Mouse (Mus musculus) megakaryocyte, embryonic 14.5 days (primary cell): ENCODE results near the gene 1700092M07Rik. TPM values are rescaled to one million over a fixed set of nuclear protein-coding genes. Genes with fewer than 3 reads are reported as not detected.
"Not testable (repeated sequence)": the region's sequence is repeated elsewhere in the genome, so short reads cannot be mapped to it uniquely, and the experiment has no call there.

Experiments
- H3K27me3 ChIP-seq: replicated peaks from 2 replicates; pipeline ENCODE3; 2012; ENCODE audit warnings: inconsistent platforms
- H3K36me3 ChIP-seq: replicated peaks from 2 replicates; pipeline ENCODE3; 2012; ENCODE audit warnings: low read length, inconsistent platforms, mixed read lengths
- H3K4me1 ChIP-seq: 2 replicates; pipeline ENCODE4 v1.6.1; 2012; ENCODE audit warnings: inconsistent platforms
- H3K4me3 ChIP-seq: replicated peaks from 2 replicates; pipeline ENCODE3; 2012; ENCODE audit warnings: moderate library complexity, mild to moderate bottlenecking, inconsistent platforms
- H3K9me3 ChIP-seq: 2 replicates; pipeline ENCODE4 v1.6.1; 2012; ENCODE audit warnings: inconsistent platforms
- FLI1 ChIP-seq: IDR thresholded peaks from 2 replicates; pipeline ENCODE4 v1.6.1; 2012; ENCODE audit warnings: low read length, inconsistent platforms, mixed read lengths
- GATA1 ChIP-seq: IDR thresholded peaks from 3 replicates; pipeline ENCODE4 v1.6.1; 2012; ENCODE audit warnings: mixed read lengths, low read length, inconsistent platforms, borderline replicate concordance
- polyA plus RNA-seq: library from polyadenylated mRNA; stranded (reverse); fragments of >175 nt; gene quantifications from 2 replicates; pipeline ENCODE4 v1.2.3, GENCODE M21; 2012; ENCODE audit warnings: low replicate concordance; ENCODE audit not compliant: insufficient read depth

1700092M07Rik gene
- polyA plus RNA-seq, 1 experiment, result 0.86 TPM

GRCm38 (mm10) chr19:8715868-8716766 lies 24.4 kb upstream of the 1700092M07Rik start:
- Histone ChIP-seq H3K27me3 (no peaks in the 10 kb centered on the region), H3K4me1 (peaks cover 71% of the 10 kb centered on the region), H3K36me3 (peaks cover 22% of the 10 kb centered on the region), H3K9me3 (no peaks in the 10 kb centered on the region), H3K4me3 (peak overlapping the region; percentile 17)
- TF ChIP-seq FLI1, result no peak
- no peak for TF ChIP-seq GATA1

- Histone ChIP-seq H3K36me3 (peaks cover 14% of the 10 kb centered on the region), H3K4me3 (peak overlapping the region; percentile 69), H3K4me1 (peaks cover 73% of the 10 kb centered on the region), H3K27me3 (no peaks in the 10 kb centered on the region), H3K9me3 (no peaks in the 10 kb centered on the region)
- TF ChIP-seq GATA1 (no peak), FLI1 (no peak)
Observed at GRCm38 (mm10) chr19:8716767-8717475, 23.6 kb upstream of the 1700092M07Rik start.

GRCm38 (mm10) chr19:8718357-8718756 lies 22.2 kb upstream of the 1700092M07Rik start:
- H3K27me3 ChIP-seq, result no peaks in the 10 kb centered on the region
- no peaks in the 10 kb centered on the region for H3K9me3 ChIP-seq
- H3K4me3 ChIP-seq, result no peak overlapping the region
- TF ChIP-seq GATA1, result no peak
- no peak for TF ChIP-seq FLI1
- H3K4me1 ChIP-seq, result peaks cover 78% of the 10 kb centered on the region
- peaks cover 6% of the 10 kb centered on the region for H3K36me3 ChIP-seq

GRCm38 (mm10) chr19:8719037-8719436 lies 21.5 kb upstream of the 1700092M07Rik start:
- H3K36me3 ChIP-seq, H3K9me3 ChIP-seq, H3K27me3 ChIP-seq, H3K4me3 ChIP-seq: not testable (repeated sequence)
- H3K4me1 ChIP-seq, result peaks cover 75% of the 10 kb centered on the region

GRCm38 (mm10) chr19:8721378-8721777 lies 19.1 kb upstream of the 1700092M07Rik start:
- TF ChIP-seq FLI1 (no peak), GATA1 (no peak)
- peaks cover 73% of the 10 kb centered on the region for H3K4me1 ChIP-seq
- H3K4me3 ChIP-seq, result peak overlapping the region; percentile 76

GRCm38 (mm10) chr19:8722021-8722420 lies 18.5 kb upstream of the 1700092M07Rik start:
- Histone ChIP-seq H3K4me3 (peak overlapping the region; percentile 99), H3K36me3 (peaks cover 33% of the 10 kb centered on the region), H3K9me3 (no peaks in the 10 kb centered on the region), H3K4me1 (peaks cover 67% of the 10 kb centered on the region), H3K27me3 (no peaks in the 10 kb centered on the region)
- no peak for TF ChIP-seq GATA1
- no peak for TF ChIP-seq FLI1

More at GRCm38 (mm10) chr19:8721378-8721777, 19.1 kb upstream of the 1700092M07Rik start:
- H3K27me3 ChIP-seq, result no peaks in the 10 kb centered on the region
- no peaks in the 10 kb centered on the region for H3K9me3 ChIP-seq
- peaks cover 26% of the 10 kb centered on the region for H3K36me3 ChIP-seq

GRCm38 (mm10) chr19:8722559-8722906 lies 18.0 kb upstream of the 1700092M07Rik start:
- Histone ChIP-seq H3K36me3 (peaks cover 35% of the 10 kb centered on the region), H3K4me3 (peak overlapping the region; percentile 99), H3K9me3 (no peaks in the 10 kb centered on the region), H3K27me3 (no peaks in the 10 kb centered on the region), H3K4me1 (peaks cover 61% of the 10 kb centered on the region)
- no peak for TF ChIP-seq GATA1
- no peak for TF ChIP-seq FLI1

GRCm38 (mm10) chr19:8722907-8723573 lies 17.5 kb upstream of the 1700092M07Rik start, which contains the start of gene Slc3a2:
TSS of gene Slc3a2 (minus strand) at chr19:8723369.
- peaks cover 37% of the 10 kb centered on the region for H3K36me3 ChIP-seq
- no peaks in the 10 kb centered on the region for H3K9me3 ChIP-seq
- peaks cover 56% of the 10 kb centered on the region for H3K4me1 ChIP-seq
- TF ChIP-seq FLI1 (no peak), GATA1 (no peak)
- no peaks in the 10 kb centered on the region for H3K27me3 ChIP-seq
- H3K4me3 ChIP-seq, result peak within 1 kb of the TSS; percentile 99

- TF ChIP-seq GATA1, result no peak
- no peak for TF ChIP-seq FLI1
- peak overlapping the region; percentile 99 for H3K4me3 ChIP-seq
- H3K27me3 ChIP-seq, result no peaks in the 10 kb centered on the region
- H3K36me3 ChIP-seq, result peaks cover 37% of the 10 kb centered on the region
- peaks cover 49% of the 10 kb centered on the region for H3K4me1 ChIP-seq
- H3K9me3 ChIP-seq, result no peaks in the 10 kb centered on the region
Observed at GRCm38 (mm10) chr19:8723574-8724346, 16.8 kb upstream of the 1700092M07Rik start.
